Mouse (Mus musculus): ENCODE results near the gene Clic1.

DNA sequence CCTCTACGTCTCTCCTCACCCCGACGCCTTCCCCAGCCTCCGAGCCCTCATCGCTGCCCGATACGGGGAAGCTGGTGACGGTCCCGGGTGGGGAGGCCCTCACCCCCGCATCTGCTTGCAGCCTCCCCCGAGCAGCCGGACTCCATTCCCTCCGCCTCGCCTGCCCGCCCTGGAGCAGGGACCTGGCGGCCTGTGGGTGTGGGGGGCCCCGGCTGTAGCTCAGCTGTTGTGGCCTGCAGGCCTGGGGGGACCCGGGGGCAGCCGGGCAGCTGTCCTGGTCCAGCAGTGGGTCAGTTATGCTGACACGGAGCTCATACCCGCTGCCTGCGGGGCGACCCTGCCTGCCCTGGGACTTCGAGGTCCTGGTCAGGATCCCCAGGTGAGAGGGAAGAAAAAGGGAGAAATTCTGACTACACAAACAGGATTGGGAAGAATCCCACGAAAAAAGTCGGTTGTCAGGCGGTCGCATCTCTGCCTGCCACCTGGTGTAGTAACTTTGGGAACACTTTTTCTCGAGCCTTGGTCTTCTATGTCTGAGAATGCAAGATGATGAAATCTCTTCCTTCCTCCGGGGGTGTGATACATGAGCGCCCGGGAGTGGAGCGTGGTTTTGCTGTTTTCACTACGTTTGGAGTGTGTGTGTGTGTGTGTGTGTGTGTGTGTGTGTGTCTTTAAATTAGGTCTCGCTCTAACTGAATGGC is 48.2 kb upstream of the Clic1 start:
- TF ChIP-seq TAL1 (IDR thresholded peaks at IDR 0.05; ENCODE audit: low read length) = no peak
- TF ChIP-seq GATA1 (IDR thresholded peaks at IDR 0.05; ENCODE audit: low read length) = no peak
